Mouse (Mus musculus) CH12F3 (cell line): ENCODE measurements around the gene Cux1.

Experiments used
- in situ Hi-C: fragments of 300-500 bp; cut with MboI; formaldehyde crosslinking; loops from 2 replicates; pipeline ENCODE4 v1.14.3; 2020; ENCODE audit warnings: low sequenced_read_pairs

Cux1 gene

GRCm38 (mm10) chr5:136334051-136334450 lies 233.2 kb downstream of the Cux1 start:
- in situ Hi-C loops = no loop called here

- in situ Hi-C loops = no loop called here
Measured at GRCm38 (mm10) chr5:136332786-136333462, 234.4 kb downstream of the Cux1 start.

GRCm38 (mm10) chr5:136327736-136328135 lies 239.6 kb downstream of the Cux1 start:
- in situ Hi-C loops = no loop called here

GRCm38 (mm10) chr5:136326626-136327025 lies 240.7 kb downstream of the Cux1 start:
- in situ Hi-C loops = no loop called here

GRCm38 (mm10) chr5:136324506-136324905 lies 242.8 kb downstream of the Cux1 start:
- in situ Hi-C loops = no loop called here

GRCm38 (mm10) chr5:136321378-136321777 lies 245.9 kb downstream of the Cux1 start:
- in situ Hi-C loops = no loop called here

- in situ Hi-C loops = no loop called here
Measured at GRCm38 (mm10) chr5:136312566-136312965, 254.7 kb downstream of the Cux1 start.

GRCm38 (mm10) chr5:136312166-136312565 lies 255.1 kb downstream of the Cux1 start:
- in situ Hi-C loops = no loop called here

GRCm38 (mm10) chr5:136306254-136306653 lies 261.0 kb downstream of the Cux1 start:
- in situ Hi-C loops = no loop called here

GRCm38 (mm10) chr5:136303409-136303983 lies 263.8 kb downstream of the Cux1 start:
- in situ Hi-C loops = no loop called here

GRCm38 (mm10) chr5:136300880-136301279 lies 266.4 kb downstream of the Cux1 start:
- in situ Hi-C loops = no loop called here

- in situ Hi-C loops = loop anchor here (25.0 kb wide), 1 partner anchor 365 kb away; no protein-coding TSS in a partner anchor
Measured at GRCm38 (mm10) chr5:136297691-136298090, 269.6 kb downstream of the Cux1 start.

GRCm38 (mm10) chr5:136296911-136297310 lies 270.4 kb downstream of the Cux1 start:
- in situ Hi-C loops = loop anchor here (25.0 kb wide), 1 partner anchor 365 kb away; no protein-coding TSS in a partner anchor

GRCm38 (mm10) chr5:136292971-136293418 lies 274.3 kb downstream of the Cux1 start:
- in situ Hi-C loops = loop anchor here (25.0 kb wide), 1 partner anchor 369 kb away; no protein-coding TSS in a partner anchor

- in situ Hi-C loops = loop anchor here (25.0 kb wide), 1 partner anchor 370 kb away; no protein-coding TSS in a partner anchor
Measured at GRCm38 (mm10) chr5:136292361-136292760, 274.9 kb downstream of the Cux1 start.

GRCm38 (mm10) chr5:136291562-136291961 lies 275.7 kb downstream of the Cux1 start:
- in situ Hi-C loops = loop anchor here (25.0 kb wide), 1 partner anchor 371 kb away; no protein-coding TSS in a partner anchor

- in situ Hi-C loops = loop anchor here (10.0 to 25.0 kb wide), 2 partner anchors 373 to 605 kb away; no protein-coding TSS in a partner anchor
Measured at GRCm38 (mm10) chr5:136289776-136290175, 277.5 kb downstream of the Cux1 start.

GRCm38 (mm10) chr5:136288351-136289081 lies 278.8 kb downstream of the Cux1 start:
- in situ Hi-C loops = loop anchor here (10.0 to 25.0 kb wide), 2 partner anchors 374 to 606 kb away; no protein-coding TSS in a partner anchor

GRCm38 (mm10) chr5:136286566-136286965 lies 280.7 kb downstream of the Cux1 start:
- in situ Hi-C loops = loop anchor here (10.0 to 25.0 kb wide), 2 partner anchors 376 to 608 kb away; no protein-coding TSS in a partner anchor

GRCm38 (mm10) chr5:136285106-136285505 lies 282.2 kb downstream of the Cux1 start:
- in situ Hi-C loops = loop anchor here (10.0 to 25.0 kb wide), 2 partner anchors 377 to 610 kb away; no protein-coding TSS in a partner anchor

- in situ Hi-C loops = loop anchor here (10.0 to 25.0 kb wide), 2 partner anchors 381 to 613 kb away; no protein-coding TSS in a partner anchor
Measured at GRCm38 (mm10) chr5:136281351-136281750, 285.9 kb downstream of the Cux1 start.
